Mouse (Mus musculus): ENCODE measurements at regions not wholly inside any gene's neighbourhood (a gene's known extent, or its start where the extent isn't known, plus 50 kb on each side); places are given as distances from the start of the nearest gene placed in this dataset.

- no peak for ATAC-seq (ENCODE audit: low FRiP score)
- WGBS: 86% methylated on average over 3 of the region's 3 CpGs
- Histone ChIP-seq H3K4me2 (no peak overlapping the region), H3K27ac (no peak overlapping the region), H3K4me3 (no peak overlapping the region), H3K9ac (no peak overlapping the region), H3K4me1 (replicated peaks) (no peaks in the 10 kb centered on the region), H3K27me3 (no peaks in the 10 kb centered on the region), H3K9me3 (no peaks in the 10 kb centered on the region), H3K36me3 (no peaks in the 10 kb centered on the region)
These were observed 123.5 kb upstream of the Kitl start for GRCm38 (mm10) chr10:99891899-99892298.

- H3K9me3 ChIP-seq: no peaks in the 10 kb centered on the region
- H3K4me2 ChIP-seq: no peak overlapping the region
- WGBS: 90% methylated on average over 2 of the region's 2 CpGs
- H3K4me3 ChIP-seq: no peak overlapping the region
- H3K27me3 ChIP-seq: no peaks in the 10 kb centered on the region
- no peak overlapping the region for H3K27ac ChIP-seq
- H3K9ac ChIP-seq: no peak overlapping the region
- no peaks in the 10 kb centered on the region for H3K4me1 ChIP-seq (replicated peaks)
- H3K36me3 ChIP-seq: no peaks in the 10 kb centered on the region
- ATAC-seq (ENCODE audit: low FRiP score): no peak
These were observed 122.4 kb upstream of the Csl start for GRCm38 (mm10) chr10:99881901-99882300.

GRCm38 (mm10) chr10:99879362-99879761 is 119.9 kb upstream of the Csl start:
- Histone ChIP-seq H3K27me3 (no peaks in the 10 kb centered on the region), H3K4me2 (no peak overlapping the region), H3K36me3 (no peaks in the 10 kb centered on the region), H3K4me3 (no peak overlapping the region), H3K9me3 (no peaks in the 10 kb centered on the region), H3K4me1 (replicated peaks) (no peaks in the 10 kb centered on the region), H3K9ac (no peak overlapping the region), H3K27ac (no peak overlapping the region)
- 86% methylated on average over 5 of the region's 5 CpGs for WGBS
- no peak for ATAC-seq (ENCODE audit: low FRiP score)

GRCm38 (mm10) chr10:99864711-99865110 is 105.3 kb upstream of the Csl start:
- Histone ChIP-seq H3K9ac (no peak overlapping the region), H3K27me3 (no peaks in the 10 kb centered on the region), H3K4me3 (no peak overlapping the region), H3K27ac (no peak overlapping the region), H3K4me2 (no peak overlapping the region), H3K36me3 (no peaks in the 10 kb centered on the region), H3K9me3 (no peaks in the 10 kb centered on the region), H3K4me1 (replicated peaks) (no peaks in the 10 kb centered on the region)
- WGBS: 81% methylated on average over 1 of the region's 1 CpGs
- no peak for ATAC-seq (ENCODE audit: low FRiP score)

GRCm38 (mm10) chr10:99860322-99861089 is 101.0 kb upstream of the Csl start:
- ATAC-seq (ENCODE audit: low FRiP score): no peak
- H3K4me2 ChIP-seq: no peak overlapping the region
- no peak overlapping the region for H3K4me3 ChIP-seq
- H3K4me1 ChIP-seq (replicated peaks): no peaks in the 10 kb centered on the region
- H3K9ac ChIP-seq: no peak overlapping the region
- H3K27me3 ChIP-seq: no peaks in the 10 kb centered on the region
- 48% methylated on average over 10 of the region's 10 CpGs for WGBS
- H3K27ac ChIP-seq: no peak overlapping the region
- H3K9me3 ChIP-seq: no peaks in the 10 kb centered on the region
- no peaks in the 10 kb centered on the region for H3K36me3 ChIP-seq

GRCm38 (mm10) chr10:99844110-99844509 is 84.7 kb upstream of the Csl start:
- no peaks in the 10 kb centered on the region for H3K4me1 ChIP-seq (replicated peaks)
- H3K4me2 ChIP-seq: no peak overlapping the region
- WGBS: 86% methylated on average over 5 of the region's 5 CpGs
- no peak overlapping the region for H3K27ac ChIP-seq
- ATAC-seq (ENCODE audit: low FRiP score): no peak
- no peaks in the 10 kb centered on the region for H3K36me3 ChIP-seq
- no peaks in the 10 kb centered on the region for H3K9me3 ChIP-seq
- no peaks in the 10 kb centered on the region for H3K27me3 ChIP-seq
- no peak overlapping the region for H3K9ac ChIP-seq
- no peak overlapping the region for H3K4me3 ChIP-seq

GRCm38 (mm10) chr10:99841167-99841843 is 81.8 kb upstream of the Csl start:
- no peak overlapping the region for H3K27ac ChIP-seq
- H3K36me3 ChIP-seq: no peaks in the 10 kb centered on the region
- H3K9ac ChIP-seq: no peak overlapping the region
- 84% methylated on average over 10 of the region's 10 CpGs for WGBS
- no peaks in the 10 kb centered on the region for H3K9me3 ChIP-seq
- no peaks in the 10 kb centered on the region for H3K4me1 ChIP-seq (replicated peaks)
- no peak for ATAC-seq (ENCODE audit: low FRiP score)
- H3K4me3 ChIP-seq: no peak overlapping the region
- H3K27me3 ChIP-seq: no peaks in the 10 kb centered on the region
- no peak overlapping the region for H3K4me2 ChIP-seq

GRCm38 (mm10) chr10:99840179-99840876 is 80.9 kb upstream of the Csl start:
- WGBS: 85% methylated on average over 10 of the region's 10 CpGs
- no peak overlapping the region for H3K27ac ChIP-seq
- H3K4me2 ChIP-seq: no peak overlapping the region
- no peaks in the 10 kb centered on the region for H3K9me3 ChIP-seq
- H3K27me3 ChIP-seq: no peaks in the 10 kb centered on the region
- no peak overlapping the region for H3K9ac ChIP-seq
- H3K4me1 ChIP-seq (replicated peaks): no peaks in the 10 kb centered on the region
- H3K36me3 ChIP-seq: no peaks in the 10 kb centered on the region
- H3K4me3 ChIP-seq: no peak overlapping the region
- ATAC-seq (ENCODE audit: low FRiP score): no peak

GRCm38 (mm10) chr10:99836835-99837412 is 77.5 kb upstream of the Csl start:
- H3K9ac ChIP-seq: no peak overlapping the region
- no peaks in the 10 kb centered on the region for H3K4me1 ChIP-seq (replicated peaks)
- no peak overlapping the region for H3K27ac ChIP-seq
- 79% methylated on average over 5 of the region's 5 CpGs for WGBS
- H3K36me3 ChIP-seq: no peaks in the 10 kb centered on the region
- H3K9me3 ChIP-seq: no peaks in the 10 kb centered on the region
- no peak overlapping the region for H3K4me3 ChIP-seq
- no peaks in the 10 kb centered on the region for H3K27me3 ChIP-seq
- no peak for ATAC-seq (ENCODE audit: low FRiP score)
- H3K4me2 ChIP-seq: no peak overlapping the region

- H3K36me3 ChIP-seq: no peaks in the 10 kb centered on the region
- 0 out of 2 replicates have a peak, but pooled peaks have one; percentile 39 for ATAC-seq (ENCODE audit: low FRiP score)
- H3K4me3 ChIP-seq: no peak overlapping the region
- H3K9me3 ChIP-seq: no peaks in the 10 kb centered on the region
- H3K4me1 ChIP-seq (replicated peaks): no peaks in the 10 kb centered on the region
- no peak overlapping the region for H3K27ac ChIP-seq
- H3K27me3 ChIP-seq: no peaks in the 10 kb centered on the region
- WGBS: 75% methylated on average over 4 of the region's 4 CpGs
- no peak overlapping the region for H3K4me2 ChIP-seq
- H3K9ac ChIP-seq: no peak overlapping the region
These were observed 75.6 kb upstream of the Csl start for GRCm38 (mm10) chr10:99834905-99835633.

- Histone ChIP-seq H3K27ac (no peak overlapping the region), H3K4me3 (no peak overlapping the region), H3K4me1 (replicated peaks) (no peaks in the 10 kb centered on the region), H3K9ac (no peak overlapping the region), H3K27me3 (no peaks in the 10 kb centered on the region), H3K4me2 (no peak overlapping the region), H3K36me3 (no peaks in the 10 kb centered on the region), H3K9me3 (no peaks in the 10 kb centered on the region)
- WGBS: 76% methylated on average over 3 of the region's 3 CpGs
- peak; percentile 75 for ATAC-seq (ENCODE audit: low FRiP score)
These were observed 70.5 kb upstream of the Csl start for GRCm38 (mm10) chr10:99829974-99830373.

GRCm38 (mm10) chr10:99827476-99827875 is 68.0 kb upstream of the Csl start:
- 88% methylated on average over 4 of the region's 4 CpGs for WGBS

More at GRCm38 (mm10) chr10:99827476-99827875, 68.0 kb upstream of the Csl start:
- no peaks in the 10 kb centered on the region for H3K4me1 ChIP-seq (replicated peaks)
- ATAC-seq (ENCODE audit: low FRiP score): no peak
- H3K9ac ChIP-seq: no peak overlapping the region
- H3K27me3 ChIP-seq: no peaks in the 10 kb centered on the region
- H3K4me2 ChIP-seq: no peak overlapping the region
- no peaks in the 10 kb centered on the region for H3K9me3 ChIP-seq
- H3K27ac ChIP-seq: no peak overlapping the region
- H3K36me3 ChIP-seq: no peaks in the 10 kb centered on the region
- H3K4me3 ChIP-seq: no peak overlapping the region
